Mouse (Mus musculus): ENCODE data around the gene Clec4f. TPM values are rescaled to one million over a fixed set of nuclear protein-coding genes. Genes with fewer than 3 reads are reported as not detected.

Clec4f gene
- polyA plus RNA-seq, 1 experiment: not detected

DNA sequence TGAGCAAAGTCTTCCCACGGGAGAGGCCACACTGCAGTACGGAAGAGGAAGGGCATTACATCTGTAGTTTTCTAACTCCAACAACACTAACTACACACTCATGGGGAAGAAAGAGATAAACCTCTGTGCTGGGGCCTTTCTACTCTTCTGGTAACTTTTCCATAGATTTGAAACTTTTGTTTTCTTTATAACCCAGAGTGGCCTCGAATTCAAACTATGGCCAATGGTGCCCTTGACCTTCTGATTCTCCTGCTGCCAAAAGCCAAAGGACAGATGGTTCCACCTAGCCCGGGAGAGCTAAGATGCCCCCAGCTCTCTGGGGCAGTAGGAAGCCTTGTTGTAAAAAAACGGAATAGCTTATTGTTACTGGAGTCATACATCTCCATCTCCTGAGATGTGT is 44.0 kb upstream of the Clec4f start:
- no peaks in the 10 kb centered on the region for H3K4me1 ChIP-seq (ENCODE audit: control insufficient read depth, insufficient read depth, insufficient read length, low read length)
- H3K27me3 ChIP-seq (ENCODE audit: control insufficient read depth, insufficient read depth, low read length): peaks cover 76% of the 10 kb centered on the region
- no peaks in the 10 kb centered on the region for H3K36me3 ChIP-seq (ENCODE audit: control insufficient read depth, insufficient read depth, low read length)
- H3K27ac ChIP-seq (ENCODE audit: insufficient read depth, low read depth, low read length): no peak overlapping the region
- TF ChIP-seq CTCF (IDR thresholded peaks at IDR 0.05; ENCODE audit: extremely low read depth, insufficient read length, insufficient replicate concordance, low read depth, low read length): no peak
- TF ChIP-seq POLR2A (IDR thresholded peaks at IDR 0.05; ENCODE audit: low read depth, low read length): no peak
- no peak overlapping the region for H3K4me3 ChIP-seq (ENCODE audit: low read depth, low read length)
- 6% methylated on average over 5 of the region's 5 CpGs for WGBS

DNA sequence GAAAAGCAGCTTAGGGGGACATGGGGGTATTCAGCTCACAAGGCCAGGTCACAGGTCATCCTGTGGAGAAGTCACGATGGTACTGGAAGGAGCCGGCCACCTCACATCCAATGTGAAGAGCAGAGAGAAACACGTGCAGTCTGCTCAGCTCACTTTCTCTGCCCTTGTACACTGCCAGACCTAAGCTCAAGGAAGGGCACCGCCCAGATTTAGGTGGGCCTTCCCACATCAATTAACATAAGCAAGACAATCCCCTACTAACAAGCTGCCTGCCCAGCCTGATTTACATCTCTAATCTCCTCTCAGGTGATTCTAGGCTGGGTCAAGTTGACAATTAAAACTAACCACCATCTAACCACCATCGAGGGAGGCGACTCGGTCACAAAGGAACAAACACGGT is 41.9 kb upstream of the Clec4f start:
- Histone ChIP-seq H3K4me1 (ENCODE audit: control insufficient read depth, insufficient read depth, insufficient read length, low read length) (no peaks in the 10 kb centered on the region), H3K27ac (ENCODE audit: insufficient read depth, low read depth, low read length) (no peak overlapping the region), H3K4me3 (ENCODE audit: low read depth, low read length) (no peak overlapping the region), H3K36me3 (ENCODE audit: control insufficient read depth, insufficient read depth, low read length) (no peaks in the 10 kb centered on the region), H3K27me3 (ENCODE audit: control insufficient read depth, insufficient read depth, low read length) (peaks cover 71% of the 10 kb centered on the region)
- TF ChIP-seq CTCF (IDR thresholded peaks at IDR 0.05; ENCODE audit: extremely low read depth, insufficient read length, insufficient replicate concordance, low read depth, low read length) (no peak), POLR2A (IDR thresholded peaks at IDR 0.05; ENCODE audit: low read depth, low read length) (no peak)
- WGBS: 8% methylated on average over 8 of the region's 8 CpGs

DNA sequence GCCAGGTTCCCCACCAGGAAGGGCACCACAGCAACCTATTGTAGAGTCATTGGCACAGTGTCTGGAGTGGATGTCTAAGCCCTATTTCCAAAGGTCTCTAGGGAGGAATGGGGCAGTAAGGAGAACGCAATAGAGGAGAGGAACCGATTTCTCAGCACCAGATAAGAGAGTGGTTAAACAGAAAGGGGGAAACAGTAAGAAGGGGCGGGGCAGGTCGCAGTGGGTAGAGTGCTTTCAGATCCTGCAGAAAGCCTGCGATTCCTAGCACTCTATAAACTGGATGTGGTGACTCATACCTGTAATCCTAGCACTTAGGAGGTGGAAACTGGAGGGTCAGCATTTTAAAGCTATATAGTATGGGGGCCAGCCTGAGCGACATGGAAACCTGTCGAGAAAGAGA is 40.7 kb upstream of the Clec4f start:
- Histone ChIP-seq H3K4me1 (ENCODE audit: control insufficient read depth, insufficient read depth, insufficient read length, low read length) (no peaks in the 10 kb centered on the region), H3K27ac (ENCODE audit: insufficient read depth, low read depth, low read length) (no peak overlapping the region), H3K36me3 (ENCODE audit: control insufficient read depth, insufficient read depth, low read length) (no peaks in the 10 kb centered on the region), H3K4me3 (ENCODE audit: low read depth, low read length) (no peak overlapping the region), H3K27me3 (ENCODE audit: control insufficient read depth, insufficient read depth, low read length) (peaks cover 63% of the 10 kb centered on the region)
- TF ChIP-seq CTCF (IDR thresholded peaks at IDR 0.05; ENCODE audit: extremely low read depth, insufficient read length, insufficient replicate concordance, low read depth, low read length) (no peak), POLR2A (IDR thresholded peaks at IDR 0.05; ENCODE audit: low read depth, low read length) (no peak)
- 3% methylated on average over 7 of the region's 7 CpGs for WGBS

DNA sequence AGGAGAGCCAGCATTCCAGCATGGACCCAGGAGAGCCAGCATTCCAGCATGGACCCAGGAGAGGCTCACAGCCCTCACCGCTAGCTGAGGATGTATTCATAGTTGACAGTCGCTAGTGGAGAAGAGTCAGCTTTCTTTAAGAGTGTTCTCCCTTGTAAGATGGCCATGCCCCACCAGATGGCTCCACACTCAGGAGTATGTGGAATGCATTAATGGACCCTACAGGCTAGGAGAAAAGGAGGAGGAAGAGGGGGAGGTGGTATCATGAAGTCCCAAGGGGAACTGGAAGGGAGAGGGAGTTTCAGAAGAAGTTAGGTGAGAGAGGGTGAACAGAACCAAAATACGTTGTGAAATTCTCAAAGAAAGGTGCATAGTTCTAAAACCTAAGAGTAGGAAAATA is 39.7 kb upstream of the Clec4f start:
- Histone ChIP-seq H3K27me3 (ENCODE audit: control insufficient read depth, insufficient read depth, low read length) (peaks cover 66% of the 10 kb centered on the region), H3K4me3 (ENCODE audit: low read depth, low read length) (no peak overlapping the region), H3K4me1 (ENCODE audit: control insufficient read depth, insufficient read depth, insufficient read length, low read length) (no peaks in the 10 kb centered on the region), H3K27ac (ENCODE audit: insufficient read depth, low read depth, low read length) (no peak overlapping the region), H3K36me3 (ENCODE audit: control insufficient read depth, insufficient read depth, low read length) (no peaks in the 10 kb centered on the region)
- WGBS: 5% methylated on average over 3 of the region's 3 CpGs
- TF ChIP-seq CTCF (IDR thresholded peaks at IDR 0.05; ENCODE audit: extremely low read depth, insufficient read length, insufficient replicate concordance, low read depth, low read length) (no peak), POLR2A (IDR thresholded peaks at IDR 0.05; ENCODE audit: low read depth, low read length) (no peak)

DNA sequence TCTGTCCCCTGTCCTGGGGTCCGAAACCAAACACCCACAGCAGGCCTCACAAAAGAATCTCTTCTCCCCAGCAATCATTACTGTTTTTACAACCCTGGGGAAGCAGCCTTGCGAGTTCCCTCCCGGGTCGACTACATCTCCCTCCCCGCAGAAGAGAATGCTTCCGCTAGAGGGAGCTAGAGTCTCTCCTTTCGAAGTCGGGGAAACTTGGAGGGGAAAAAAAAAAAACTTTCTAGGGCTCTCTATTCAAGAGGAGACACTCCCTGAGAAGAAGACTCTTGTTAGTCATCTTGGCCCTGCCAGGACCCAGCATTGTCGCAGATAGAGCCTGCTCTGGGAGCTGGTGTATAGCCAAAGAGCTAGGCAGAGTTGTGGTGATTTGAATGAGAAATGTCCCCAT is 37.8 kb upstream of the Clec4f start:
- peaks cover 55% of the 10 kb centered on the region for H3K27me3 ChIP-seq (ENCODE audit: control insufficient read depth, insufficient read depth, low read length)

DNA sequence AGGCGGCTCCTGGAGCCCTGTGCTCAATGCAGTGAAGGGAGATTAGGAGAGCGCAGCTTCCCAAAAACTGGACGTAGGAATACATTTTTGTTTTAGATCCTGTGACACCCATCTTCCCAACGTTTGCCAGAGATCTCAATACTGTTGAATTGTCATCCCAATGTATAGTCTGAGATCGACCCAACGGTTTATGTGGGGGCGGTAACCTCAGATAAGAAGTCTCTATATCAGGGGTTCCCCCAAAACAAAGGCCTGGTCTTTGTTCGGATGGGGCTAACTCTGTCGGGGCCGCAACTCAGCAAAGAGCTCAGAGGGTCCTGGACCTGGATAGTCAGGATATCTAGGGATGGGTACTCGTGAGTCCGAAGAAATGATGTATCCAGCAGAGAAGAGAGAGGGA is 37.0 kb upstream of the Clec4f start:
- peaks cover 47% of the 10 kb centered on the region for H3K27me3 ChIP-seq (ENCODE audit: control insufficient read depth, insufficient read depth, low read length)
- H3K4me1 ChIP-seq (ENCODE audit: control insufficient read depth, insufficient read depth, insufficient read length, low read length): no peaks in the 10 kb centered on the region
- 7% methylated on average over 12 of the region's 12 CpGs for WGBS
- no peak overlapping the region for H3K4me3 ChIP-seq (ENCODE audit: low read depth, low read length)
- H3K27ac ChIP-seq (ENCODE audit: insufficient read depth, low read depth, low read length): no peak overlapping the region
- H3K36me3 ChIP-seq (ENCODE audit: control insufficient read depth, insufficient read depth, low read length): no peaks in the 10 kb centered on the region
- TF ChIP-seq CTCF (IDR thresholded peaks at IDR 0.05; ENCODE audit: extremely low read depth, insufficient read length, insufficient replicate concordance, low read depth, low read length) (no peak), POLR2A (IDR thresholded peaks at IDR 0.05; ENCODE audit: low read depth, low read length) (no peak)

More for the DNA sequence above, 37.8 kb upstream of the Clec4f start:
- Histone ChIP-seq H3K4me3 (ENCODE audit: low read depth, low read length) (no peak overlapping the region), H3K27ac (ENCODE audit: insufficient read depth, low read depth, low read length) (no peak overlapping the region), H3K36me3 (ENCODE audit: control insufficient read depth, insufficient read depth, low read length) (no peaks in the 10 kb centered on the region), H3K4me1 (ENCODE audit: control insufficient read depth, insufficient read depth, insufficient read length, low read length) (no peaks in the 10 kb centered on the region)
- peak; percentile 85; the same call in 1 of the 2 replicates for TF ChIP-seq CTCF (IDR thresholded peaks at IDR 0.05; ENCODE audit: extremely low read depth, insufficient read length, insufficient replicate concordance, low read depth, low read length)
- no peak for TF ChIP-seq POLR2A (IDR thresholded peaks at IDR 0.05; ENCODE audit: low read depth, low read length)
- 2% methylated on average over 9 of the region's 9 CpGs for WGBS

DNA sequence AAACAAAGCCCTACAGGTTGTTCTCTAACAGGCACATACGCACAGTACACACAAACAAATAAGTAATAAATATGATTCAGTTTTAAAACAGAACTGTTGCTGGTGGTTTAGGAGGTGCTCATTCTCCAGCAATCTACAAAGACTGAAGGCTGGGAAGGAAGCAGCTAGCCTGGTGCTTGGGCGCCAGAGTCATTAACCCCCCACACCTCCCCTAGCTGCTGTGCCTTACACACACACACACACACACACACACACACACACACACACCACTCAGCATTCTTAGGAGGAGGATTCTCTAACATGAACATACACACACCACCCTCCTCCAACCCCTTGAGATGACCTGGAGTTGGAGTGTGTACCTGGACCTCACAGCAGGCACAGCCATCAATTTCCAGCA is 34.9 kb upstream of the Clec4f start:
- 39% methylated on average over 2 of the region's 2 CpGs for WGBS
- no peak for TF ChIP-seq POLR2A (IDR thresholded peaks at IDR 0.05; ENCODE audit: low read depth, low read length)
- no peak for TF ChIP-seq CTCF (IDR thresholded peaks at IDR 0.05; ENCODE audit: extremely low read depth, insufficient read length, insufficient replicate concordance, low read depth, low read length)
- H3K4me1 ChIP-seq (ENCODE audit: control insufficient read depth, insufficient read depth, insufficient read length, low read length): no peaks in the 10 kb centered on the region
- H3K36me3 ChIP-seq (ENCODE audit: control insufficient read depth, insufficient read depth, low read length): no peaks in the 10 kb centered on the region
- no peak overlapping the region for H3K4me3 ChIP-seq (ENCODE audit: low read depth, low read length)
- H3K27ac ChIP-seq (ENCODE audit: insufficient read depth, low read depth, low read length): no peak overlapping the region
- peaks cover 34% of the 10 kb centered on the region for H3K27me3 ChIP-seq (ENCODE audit: control insufficient read depth, insufficient read depth, low read length)

DNA sequence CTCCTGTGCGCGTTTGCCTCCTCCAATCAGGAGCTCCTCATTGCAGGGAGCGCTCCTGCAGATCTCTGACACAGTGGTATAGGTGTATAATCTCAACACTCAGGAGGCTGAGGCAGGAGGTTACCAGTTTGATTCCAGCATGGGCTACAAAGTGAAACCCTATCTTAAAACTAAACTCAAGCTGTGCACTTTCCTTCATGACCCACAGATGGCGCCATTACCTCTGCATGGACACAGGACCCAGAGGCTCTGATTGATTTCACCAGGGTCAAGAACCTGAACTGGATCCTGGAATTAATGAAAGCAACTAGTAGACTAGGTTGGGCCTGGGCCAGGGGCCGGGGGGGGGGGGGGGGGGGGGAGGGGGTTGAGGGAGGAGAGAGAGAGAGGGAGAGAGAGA is 34.3 kb upstream of the Clec4f start:
- TF ChIP-seq CTCF (IDR thresholded peaks at IDR 0.05; ENCODE audit: extremely low read depth, insufficient read length, insufficient replicate concordance, low read depth, low read length): peak; percentile 49; the same call in 1 of the 2 replicates
- TF ChIP-seq POLR2A (IDR thresholded peaks at IDR 0.05; ENCODE audit: low read depth, low read length): no peak
- H3K27ac ChIP-seq (ENCODE audit: insufficient read depth, low read depth, low read length): no peak overlapping the region
- H3K27me3 ChIP-seq (ENCODE audit: control insufficient read depth, insufficient read depth, low read length): peaks cover 31% of the 10 kb centered on the region
- 15% methylated on average over 4 of the region's 5 CpGs for WGBS
- H3K4me1 ChIP-seq (ENCODE audit: control insufficient read depth, insufficient read depth, insufficient read length, low read length): no peaks in the 10 kb centered on the region
- H3K4me3 ChIP-seq (ENCODE audit: low read depth, low read length): no peak overlapping the region
- H3K36me3 ChIP-seq (ENCODE audit: control insufficient read depth, insufficient read depth, low read length): no peaks in the 10 kb centered on the region

All from small intestine, adult 2 months (tissue).